Mouse (Mus musculus): Measurements from ENCODE around the gene Acp4.

DNA sequence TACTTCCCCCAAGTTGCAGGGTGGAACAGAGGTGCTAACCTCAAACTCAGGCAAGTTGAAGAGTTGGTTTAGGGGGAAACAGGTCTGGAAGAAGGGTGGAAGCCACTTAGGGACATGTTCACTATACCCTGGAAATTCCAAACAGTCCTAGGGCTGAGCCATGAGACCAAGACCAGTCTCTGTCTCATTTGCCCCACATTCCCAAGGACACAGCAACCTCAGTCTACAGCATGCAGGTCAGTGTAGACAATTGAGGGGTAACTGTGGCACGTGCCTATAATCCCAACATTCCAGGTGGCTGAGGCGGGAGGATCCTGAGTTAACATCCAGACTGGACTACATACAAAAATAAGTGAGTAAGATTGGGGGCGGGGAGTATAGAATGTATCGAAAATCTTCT, 7.9 kb downstream of the Acp4 start:
- no peak for TF ChIP-seq CTCF (conservative IDR thresholded peaks at IDR 0.05 in 1 of 2, IDR thresholded peaks at IDR 0.05 in 1 of 2; ENCODE audit: low read depth in 2 of 2, low read length in 2 of 2)
- no peak for TF ChIP-seq HCFC1 (IDR thresholded peaks at IDR 0.05; ENCODE audit: low read depth, low read length)
- no peak for TF ChIP-seq ZC3H11A (IDR thresholded peaks at IDR 0.05; ENCODE audit: low read depth, low read length)
